Mouse (Mus musculus) CH12.LX (cell line): ENCODE measurements around the gene Atp8a2. TPM values are rescaled to one million over a fixed set of nuclear protein-coding genes. Genes with fewer than 3 reads are reported as not detected.

Experiments
- DNase-seq: peaks from one replicate; pipeline ENCODE4 v3.0.0-alpha.2; 2013; ENCODE audit errors: extremely low read depth
- H3K27ac ChIP-seq: 2 replicates; pipeline ENCODE4 v1.5.1; 2012; ENCODE audit warnings: low read depth, mild to moderate bottlenecking, control low read depth, moderate library complexity; ENCODE audit not compliant: insufficient read depth
- H3K27me3 ChIP-seq: replicated peaks from 2 replicates; pipeline ENCODE3; 2012; ENCODE audit warnings: inconsistent platforms
- H3K36me3 ChIP-seq, 2 experiments: replicated peaks in 1 of 2; 2 replicates each; pipeline versions ENCODE3 to v1.6.1; 2012; ENCODE audit warnings: inconsistent platforms in 1 of 2, low read length in 1 of 2, mild to moderate bottlenecking in 1 of 2, mixed read lengths in 1 of 2, moderate library complexity in 1 of 2; ENCODE audit not compliant: control insufficient read depth in 1 of 2, insufficient read depth in 1 of 2
- H3K4me1 ChIP-seq, 2 experiments: 2 replicates each; pipeline ENCODE4 v1.6.1; 2012; ENCODE audit warnings: inconsistent platforms in 1 of 2, moderate library complexity in 1 of 2; ENCODE audit not compliant: insufficient read depth in 2 of 2, control insufficient read depth in 1 of 2
- H3K4me2 ChIP-seq: 2 replicates; pipeline ENCODE4 v1.6.1; 2012; ENCODE audit warnings: low read depth, mild to moderate bottlenecking, control low read depth; ENCODE audit not compliant: poor library complexity, insufficient read depth, severe bottlenecking
- H3K4me3 ChIP-seq, 3 experiments: fragments of 150-350 bp in 1 of 3; sonication (generic) in 1 of 3; replicated peaks in 1 of 3; 2 replicates each; pipeline versions ENCODE3 to v1.5.1; 2011 to 2012; ENCODE audit warnings: low read depth in 2 of 3, low read length in 2 of 3, mild to moderate bottlenecking in 2 of 3, moderate library complexity in 2 of 3, control low read depth in 1 of 3, improper control_type of control experiment in 1 of 3, inconsistent platforms in 1 of 3, mixed read lengths in 1 of 3; ENCODE audit not compliant: poor library complexity in 1 of 3
- H3K79me2 ChIP-seq: replicated peaks from 2 replicates; pipeline ENCODE4 v1.6.1; 2012; ENCODE audit warnings: mild to moderate bottlenecking, moderate library complexity; ENCODE audit not compliant: control insufficient read depth, poor library complexity, insufficient read depth, severe bottlenecking; ENCODE audit errors: extremely low read depth
- H3K9ac ChIP-seq: 2 replicates; pipeline ENCODE4 v1.6.1; 2012; ENCODE audit warnings: low read depth, mild to moderate bottlenecking, control low read depth, moderate library complexity; ENCODE audit not compliant: insufficient read depth
- H3K9me3 ChIP-seq: replicated peaks from 2 replicates; pipeline ENCODE3; 2012; ENCODE audit warnings: low read length, inconsistent platforms, mixed read lengths
- CHD1 ChIP-seq: IDR thresholded peaks from 2 replicates; pipeline ENCODE4 v1.6.1; 2012; ENCODE audit warnings: low read depth, low read length, improper control_type of control experiment, inconsistent platforms
- CHD2 ChIP-seq: IDR thresholded peaks from 2 replicates; pipeline ENCODE4 v1.6.1; 2011; ENCODE audit warnings: low read length, improper control_type of control experiment
- CTCF ChIP-seq, 2 experiments: IDR thresholded peaks in 1 of 2; conservative IDR thresholded peaks in 1 of 2; 2 replicates each; pipeline ENCODE4 v1.5.1; 2011 to 2012; ENCODE audit warnings: low read depth in 2 of 2, low read length in 2 of 2, improper control_type of control experiment in 1 of 2, inconsistent platforms in 1 of 2, mild to moderate bottlenecking in 1 of 2, moderate library complexity in 1 of 2
- ETS1 ChIP-seq: conservative IDR thresholded peaks from 2 replicates; pipeline ENCODE4 v1.6.1; 2012; ENCODE audit warnings: low read depth, mild to moderate bottlenecking, inconsistent platforms, low read length, improper control_type of control experiment, moderate library complexity
- HCFC1 ChIP-seq: IDR thresholded peaks from 2 replicates; pipeline ENCODE4 v1.6.1; 2012; ENCODE audit warnings: low read depth, mild to moderate bottlenecking, inconsistent platforms, low read length, improper control_type of control experiment
- IRF4 ChIP-seq: IDR thresholded peaks from 2 replicates; pipeline ENCODE4 v1.6.1; 2014; ENCODE audit warnings: low read depth, mild to moderate bottlenecking, inconsistent platforms, low read length, improper control_type of control experiment
- JUN ChIP-seq: IDR thresholded peaks from 2 replicates; pipeline ENCODE4 v1.6.1; 2011; ENCODE audit warnings: low read depth, mild to moderate bottlenecking, low read length, improper control_type of control experiment, moderate library complexity; ENCODE audit not compliant: insufficient read depth
- KAT2A ChIP-seq: IDR thresholded peaks from 2 replicates; pipeline ENCODE4 v1.6.1; 2012; ENCODE audit warnings: low read length, improper control_type of control experiment, inconsistent platforms; ENCODE audit not compliant: insufficient replicate concordance
- MAFK ChIP-seq: IDR thresholded peaks from 2 replicates; pipeline ENCODE4 v1.6.1; 2011; ENCODE audit warnings: low read length, improper control_type of control experiment; ENCODE audit not compliant: insufficient replicate concordance
- NELFE ChIP-seq: IDR thresholded peaks from 2 replicates; pipeline ENCODE4 v1.6.1; 2011; ENCODE audit warnings: low read depth, low read length, improper control_type of control experiment
- PAX5 ChIP-seq: IDR thresholded peaks from 2 replicates; pipeline ENCODE4 v1.6.1; 2012; ENCODE audit warnings: low read length, inconsistent platforms, mixed read lengths
- POLR2A ChIP-seq: IDR thresholded peaks from 2 replicates; pipeline ENCODE4 v1.6.1; 2011; ENCODE audit warnings: low read depth, mild to moderate bottlenecking, improper control_type of control experiment, low read length
- POLR2AphosphoS2 ChIP-seq: IDR thresholded peaks from 2 replicates; pipeline ENCODE4 v1.6.1; 2011; ENCODE audit warnings: low read depth, low read length, improper control_type of control experiment
- RAD21 ChIP-seq: IDR thresholded peaks from 2 replicates; pipeline ENCODE4 v1.6.1; 2011; ENCODE audit warnings: low read depth, mild to moderate bottlenecking, low read length, improper control_type of control experiment, moderate library complexity
- SIN3A ChIP-seq: IDR thresholded peaks from 2 replicates; pipeline ENCODE4 v1.6.1; 2012; ENCODE audit warnings: low read length, improper control_type of control experiment, inconsistent platforms
- UBTF ChIP-seq: IDR thresholded peaks from 2 replicates; pipeline ENCODE4 v1.6.1; 2012; ENCODE audit warnings: low read depth, mild to moderate bottlenecking, inconsistent platforms, low read length, improper control_type of control experiment, moderate library complexity
- USF1 ChIP-seq: IDR thresholded peaks from 2 replicates; pipeline ENCODE4 v1.6.1; 2014; ENCODE audit warnings: low read depth, mild to moderate bottlenecking, inconsistent platforms, low read length, improper control_type of control experiment
- USF2 ChIP-seq: conservative IDR thresholded peaks from 2 replicates; pipeline ENCODE4 v1.6.1; 2011; ENCODE audit warnings: low read depth, low read length, improper control_type of control experiment
- dilution Hi-C: fragments of 300-500 bp; cut with MboI; formaldehyde crosslinking; loops from 2 replicates; pipeline ENCODE4 v1.14.3; 2020; ENCODE audit warnings: low sequenced_read_pairs; ENCODE audit not compliant: extremely low pct_unique_long_range_greater_than_20kb, extremely low pct_ligation_motif_present
- in situ Hi-C: fragments of 300-500 bp; cut with MboI; formaldehyde crosslinking; loops from 3 replicates; pipeline ENCODE4 v1.14.3; 2019; ENCODE audit warnings: low sequenced_read_pairs, low pct_ligation_motif_present, low pct_unique_long_range_greater_than_20kb, mixed read lengths
- polyA plus RNA-seq: library from polyadenylated mRNA; unstranded; fragments of >175 nt; gene quantifications from 2 replicates; pipeline ENCODE4 v1.2.1, GENCODE M21; 2012; ENCODE audit warnings: low read depth; ENCODE audit not compliant: insufficient read length
- total RNA-seq, 2 experiments: library from RNA; depleted of rRNA; stranded (reverse); fragments of 300-350 nt in 1 of 2; fragments of >200 nt in 1 of 2; gene quantifications; 2 replicates each; pipeline ENCODE4 v1.2.3; 2012 to 2014

Gene Atp8a2
- total and polyA plus RNA-seq, 3 experiments, result 0.15 to 0.29 (median 0.21) TPM

DNA sequence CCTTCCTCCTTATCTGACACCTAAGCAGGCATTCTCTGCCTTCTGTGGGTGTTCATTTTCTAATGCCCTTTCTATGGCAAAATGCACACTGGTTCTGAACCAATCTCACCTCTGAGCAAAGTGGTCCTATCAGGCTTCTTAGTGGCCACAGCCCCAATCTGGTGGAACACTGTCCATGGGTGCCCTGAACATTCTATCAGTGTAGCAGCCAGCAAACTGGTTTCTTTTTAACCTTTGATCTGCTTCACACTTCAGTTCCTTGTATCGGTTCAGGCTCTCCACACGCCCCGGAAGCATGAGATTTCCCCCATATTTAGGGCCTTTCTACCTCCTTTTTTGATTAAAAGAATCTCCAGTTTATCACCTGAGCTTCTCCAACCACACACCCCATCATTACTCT lies 18.0 kb upstream of the Atp8a2 start:
- no peak overlapping the region for H3K4me3 ChIP-seq
- H3K36me3 ChIP-seq, result peaks cover 7 to 32% of the 10 kb centered on the region in 2 experiments
- H3K79me2 ChIP-seq, result no peaks in the 10 kb centered on the region
- in situ Hi-C loops (no loop called here), dilution Hi-C loops (no loop called here)
- H3K27me3 ChIP-seq, result no peaks in the 10 kb centered on the region
- H3K4me2 ChIP-seq, result no peak overlapping the region
- H3K9ac ChIP-seq, result no peak overlapping the region
- TF ChIP-seq NELFE (no peak), USF1 (no peak), KAT2A (no peak), SIN3A (no peak), POLR2A (no peak)
- no peak overlapping the region for H3K27ac ChIP-seq
- no peaks in the 10 kb centered on the region for H3K9me3 ChIP-seq
- no peak for DNase-seq
- H3K4me1 ChIP-seq, result no peaks in the 10 kb centered on the region

DNA sequence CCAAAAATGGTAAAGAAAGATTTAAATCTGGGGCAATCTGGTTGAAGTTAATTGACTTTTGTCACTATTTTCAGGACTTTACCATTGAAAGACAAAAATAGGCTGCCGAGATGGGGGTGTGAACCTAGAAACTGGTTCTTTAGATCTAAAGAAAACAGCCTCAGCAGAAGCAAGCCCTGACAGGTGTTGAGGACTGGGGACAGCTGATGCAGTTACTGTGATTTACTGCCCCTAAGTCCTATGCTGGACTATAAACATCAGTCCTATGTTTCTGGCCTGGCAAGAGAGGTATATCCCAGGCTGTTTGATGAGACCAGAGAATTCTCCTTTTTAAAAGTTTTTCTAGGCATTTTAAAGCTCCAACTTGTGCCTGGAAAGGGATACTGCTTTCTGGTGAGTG lies 17.1 kb upstream of the Atp8a2 start:
- Histone ChIP-seq H3K9ac (no peak overlapping the region), H3K36me3 (peaks cover 4 to 23% of the 10 kb centered on the region in 2 experiments), H3K4me2 (no peak overlapping the region), H3K4me1 (no peaks in the 10 kb centered on the region), H3K9me3 (no peaks in the 10 kb centered on the region), H3K27me3 (no peaks in the 10 kb centered on the region), H3K4me3 (no peak overlapping the region), H3K27ac (no peak overlapping the region), H3K79me2 (no peaks in the 10 kb centered on the region)
- in situ Hi-C loops (no loop called here), dilution Hi-C loops (no loop called here)
- no peak for TF ChIP-seq UBTF
- no peak for TF ChIP-seq PAX5
- TF ChIP-seq JUN, result no peak
- no peak for TF ChIP-seq IRF4
- TF ChIP-seq HCFC1, result no peak
- no peak for TF ChIP-seq SIN3A
- TF ChIP-seq NELFE, result no peak
- TF ChIP-seq CHD2, result no peak
- TF ChIP-seq POLR2AphosphoS2, result no peak
- no peak for TF ChIP-seq USF2
- TF ChIP-seq ETS1, result no peak
- TF ChIP-seq CTCF (conservative IDR thresholded peaks at IDR 0.05 in 1 of 2, IDR thresholded peaks at IDR 0.05 in 1 of 2; ENCODE audit: low read depth in 2 of 2, low read length in 2 of 2), result no peak
- no peak for TF ChIP-seq RAD21
- no peak for TF ChIP-seq MAFK
- TF ChIP-seq CHD1, result no peak
- no peak for DNase-seq
